Mouse (Mus musculus): Measurements from ENCODE around the gene Eya4. TPM values are rescaled to one million over a fixed set of nuclear protein-coding genes. Genes with fewer than 3 reads are reported as not detected.

Gene Eya4
- polyA plus RNA-seq, 1 experiment from 2014 or later, result 0.26 TPM

DNA sequence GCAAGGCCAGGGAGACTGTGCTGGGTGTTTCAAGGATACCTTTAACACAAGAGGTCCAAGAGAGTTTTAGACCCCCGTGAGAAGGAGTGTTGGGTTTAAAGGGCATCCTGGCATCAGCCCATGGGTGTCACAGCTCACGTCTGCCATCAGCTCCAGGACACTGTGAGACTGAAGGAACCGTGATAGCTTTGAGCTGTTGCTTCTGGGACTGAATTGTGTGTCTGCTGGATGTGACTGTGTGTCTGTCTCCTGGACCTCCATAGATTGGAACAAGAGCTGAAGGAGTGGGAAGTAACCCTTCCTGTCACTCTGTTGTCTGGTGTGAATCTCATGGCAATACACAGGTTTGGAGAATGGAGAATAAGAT is 289.9 kb downstream of the Eya4 start:
- Histone ChIP-seq H3K4me2 (no peak overlapping the region), H3K9ac (no peak overlapping the region), H3K36me3 (replicated peaks) (no peaks in the 10 kb centered on the region), H3K9me3 (replicated peaks) (no peaks in the 10 kb centered on the region), H3K4me1 (replicated peaks) (no peaks in the 10 kb centered on the region), H3K27ac (replicated peaks) (no peak overlapping the region), H3K4me3 (replicated peaks) (no peak overlapping the region), H3K27me3 (no peaks in the 10 kb centered on the region)
- ATAC-seq (ENCODE audit: insufficient read depth), result no peak
- WGBS (ENCODE audit: insufficient replicate concordance), result 50% methylated on average over 3 of the region's 3 CpGs

DNA sequence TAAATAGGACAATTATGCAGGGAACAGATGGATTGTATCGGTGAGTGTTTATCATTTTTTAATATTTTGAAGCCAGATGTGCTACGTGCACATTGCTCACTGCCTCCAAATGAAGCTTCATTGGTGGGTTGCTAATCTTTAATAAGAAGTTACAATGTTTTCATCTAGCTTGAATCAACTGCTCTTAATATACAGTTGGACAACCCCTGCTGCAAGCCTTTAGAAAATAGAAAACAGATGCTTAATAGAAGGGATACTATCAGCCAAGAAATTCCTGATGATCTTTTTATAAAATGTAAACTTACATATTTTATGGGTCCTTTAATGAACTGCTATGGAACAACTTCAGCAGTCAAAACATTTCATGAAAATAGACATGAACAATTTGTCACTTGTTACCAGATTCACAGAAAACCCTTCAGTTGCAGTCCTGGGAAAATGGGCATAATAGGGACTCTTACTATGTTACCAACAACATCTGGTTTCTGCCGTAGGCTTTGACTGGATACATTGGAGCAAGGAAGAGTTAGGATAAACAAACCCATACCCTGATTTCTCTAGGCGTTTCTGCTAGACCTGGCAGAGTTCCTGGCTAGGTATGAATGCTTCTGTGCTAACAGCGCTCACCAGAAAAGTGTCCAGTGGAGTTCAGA is 290.4 kb downstream of the Eya4 start:
- Histone ChIP-seq H3K4me2 (no peak overlapping the region), H3K4me3 (replicated peaks) (no peak overlapping the region), H3K27ac (replicated peaks) (no peak overlapping the region), H3K27me3 (no peaks in the 10 kb centered on the region), H3K4me1 (replicated peaks) (no peaks in the 10 kb centered on the region), H3K9me3 (replicated peaks) (no peaks in the 10 kb centered on the region), H3K36me3 (replicated peaks) (no peaks in the 10 kb centered on the region), H3K9ac (no peak overlapping the region)
- ATAC-seq (ENCODE audit: insufficient read depth), result no peak
- WGBS (ENCODE audit: insufficient replicate concordance), result 56% methylated on average over 5 of the region's 5 CpGs

DNA sequence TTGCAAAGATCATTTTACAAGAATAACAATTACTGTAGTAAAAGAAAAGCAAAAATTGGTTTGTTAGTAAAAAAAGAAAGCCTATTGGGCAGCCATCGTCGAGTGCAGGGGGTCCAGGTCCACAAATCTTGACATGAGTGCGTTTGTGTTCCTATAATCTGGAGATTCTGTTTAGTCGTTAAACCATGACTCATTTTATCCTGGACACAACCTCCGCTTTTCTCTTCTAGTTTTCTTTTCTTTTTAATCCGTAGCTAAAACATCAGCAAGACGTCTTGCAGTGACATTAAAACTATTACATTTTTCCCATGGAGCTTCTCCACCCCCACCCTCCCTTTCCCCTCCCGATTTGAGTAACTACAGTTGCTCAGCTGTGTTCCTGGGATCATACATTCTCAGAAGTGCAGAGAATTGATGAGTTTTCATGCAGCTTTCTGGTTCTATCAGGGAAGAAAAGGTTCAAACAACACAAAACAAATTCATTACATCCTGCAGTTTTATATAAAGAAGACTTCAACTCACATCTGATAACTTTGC is 297.1 kb downstream of the Eya4 start:
- Histone ChIP-seq H3K4me1 (replicated peaks) (no peaks in the 10 kb centered on the region), H3K27me3 (no peaks in the 10 kb centered on the region), H3K4me2 (no peak overlapping the region), H3K4me3 (replicated peaks) (no peak overlapping the region), H3K27ac (replicated peaks) (no peak overlapping the region), H3K9ac (no peak overlapping the region), H3K9me3 (replicated peaks) (no peaks in the 10 kb centered on the region), H3K36me3 (replicated peaks) (no peaks in the 10 kb centered on the region)
- WGBS (ENCODE audit: insufficient replicate concordance), result 63% methylated on average over 8 of the region's 8 CpGs
- no peak for ATAC-seq (ENCODE audit: insufficient read depth)
